Mouse (Mus musculus): ENCODE results near the gene Krtap10-4.
A peak's percentile ranks its signal among the peaks of the same experiment; 100 is the strongest.
"Not testable (repeated sequence)": the region's sequence is repeated elsewhere in the genome, so short reads cannot be mapped to it uniquely, and the experiment has no call there.

Gene Krtap10-4

DNA sequence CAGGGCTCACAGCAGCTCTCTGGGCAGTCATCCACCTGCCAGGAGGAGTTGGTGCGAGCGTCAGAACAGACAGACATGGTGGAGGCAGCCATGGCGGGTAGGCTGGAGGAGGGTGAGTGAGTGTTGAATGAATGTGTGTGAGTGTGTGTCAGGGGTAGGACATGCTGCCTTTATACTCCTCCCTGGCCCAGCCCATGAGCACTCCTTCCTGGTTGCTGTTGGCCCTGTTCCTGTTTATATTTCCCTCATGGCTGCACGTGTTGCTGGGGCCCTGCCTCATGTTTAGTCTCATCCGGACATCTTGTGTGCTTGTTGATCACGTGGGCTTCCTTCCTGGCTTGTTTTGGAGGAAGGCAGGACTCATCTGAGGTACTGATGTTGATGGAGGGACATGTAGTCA is at the start of gene Krtap10-4:
Krtap10-4 (minus strand) TSS at position 145 of the 400 bp plus-strand sequence.
- no peak for DNase-seq (ENCODE audit: low spot score)

DNA sequence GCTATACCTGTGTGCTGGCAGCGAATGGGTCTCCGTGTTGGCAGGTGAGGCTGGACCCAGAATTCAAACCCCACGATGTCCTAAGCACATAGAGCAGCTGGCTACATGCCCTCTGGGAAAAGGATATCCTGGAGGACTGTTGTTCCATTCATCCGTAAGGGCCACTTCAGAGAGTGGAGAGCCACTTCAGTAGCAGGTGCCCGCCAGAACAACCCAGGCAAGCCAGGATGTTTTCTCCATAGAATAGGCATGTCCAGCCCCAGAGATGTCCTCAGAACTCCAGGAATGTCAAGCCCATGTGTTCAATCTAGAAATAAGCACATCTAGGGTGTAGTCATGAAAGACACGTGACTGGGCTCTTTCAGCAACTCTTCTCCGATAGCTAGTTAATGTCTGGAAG is 42.8 kb upstream of the Krtap10-4 start:
- no peak for DNase-seq (ENCODE audit: low spot score)

DNA sequence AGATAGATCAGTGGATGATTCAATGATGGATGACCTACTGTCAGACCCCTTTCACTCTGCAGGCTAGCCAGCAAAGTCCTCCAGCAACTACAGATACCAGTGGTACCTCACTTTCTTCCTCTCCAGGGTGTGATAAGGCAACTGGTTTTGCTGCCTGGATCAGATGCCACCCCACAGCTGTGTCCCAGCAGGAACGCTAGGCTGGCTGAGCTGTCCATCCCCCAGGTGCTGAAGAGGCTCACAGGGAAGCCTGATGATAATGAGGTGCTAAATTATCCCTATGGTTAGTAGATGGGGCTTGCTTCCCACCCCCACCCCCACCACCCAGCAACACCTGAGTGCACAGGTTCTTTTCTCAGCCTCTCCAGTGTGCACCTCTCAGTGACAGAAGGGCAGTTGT is 40.7 kb upstream of the Krtap10-4 start:
- DNase-seq (ENCODE audit: low spot score), result no peak

DNA sequence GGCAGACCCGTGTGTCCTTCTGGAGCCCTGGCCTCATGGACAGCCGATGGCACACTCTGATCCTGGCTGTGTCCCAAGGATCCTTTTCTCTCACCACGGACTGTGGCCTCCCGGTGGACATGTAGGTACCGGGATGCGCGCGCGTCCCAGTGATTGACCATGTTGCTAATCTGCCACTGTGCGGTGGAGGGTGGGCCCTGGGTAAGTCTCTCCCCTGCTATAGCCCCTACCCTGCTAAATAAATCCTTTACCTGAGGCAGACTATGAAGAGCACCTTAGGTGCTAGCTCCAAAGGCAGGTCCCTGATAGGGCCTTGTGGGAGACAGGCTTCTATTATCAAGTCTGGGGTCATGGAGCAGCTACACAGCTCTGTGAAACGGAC is 37.9 kb upstream of the Krtap10-4 start:
- DNase-seq (ENCODE audit: low spot score), result no peak

DNA sequence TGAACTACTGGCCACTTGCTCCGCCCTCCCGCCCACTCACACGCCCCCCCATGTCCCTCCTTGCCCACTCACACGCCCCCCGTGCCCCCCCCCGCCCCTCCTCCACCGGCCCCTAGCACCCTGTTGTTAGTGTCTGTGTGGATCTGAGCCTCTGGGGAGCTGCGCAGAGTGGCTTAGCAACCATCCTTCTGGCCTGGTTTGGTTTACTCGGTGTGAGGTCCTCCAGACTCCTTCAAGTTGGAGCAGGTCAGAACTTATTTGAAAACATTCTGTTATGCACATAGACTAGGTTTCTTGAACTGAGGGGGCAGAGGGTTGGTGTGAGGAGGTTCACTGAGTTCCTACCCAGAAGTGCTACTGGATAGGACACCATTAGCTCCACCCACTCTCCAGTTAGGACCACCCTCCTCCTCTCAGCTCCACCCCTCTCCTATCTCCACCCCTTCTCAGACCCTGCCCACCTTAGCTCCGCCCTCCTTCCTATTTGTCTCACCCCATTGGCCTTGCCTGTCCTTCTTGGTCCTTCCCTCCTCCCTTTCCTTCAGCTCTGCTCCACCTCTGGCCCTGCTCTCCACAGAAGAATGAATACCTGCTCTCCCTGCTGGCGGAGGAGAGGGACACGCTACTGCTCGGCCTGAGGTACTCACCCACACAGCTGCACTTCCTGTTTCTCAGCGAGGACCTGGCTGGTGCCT is 37.3 kb upstream of the Krtap10-4 start:
- peak; percentile 24 for DNase-seq (ENCODE audit: low spot score)

DNA sequence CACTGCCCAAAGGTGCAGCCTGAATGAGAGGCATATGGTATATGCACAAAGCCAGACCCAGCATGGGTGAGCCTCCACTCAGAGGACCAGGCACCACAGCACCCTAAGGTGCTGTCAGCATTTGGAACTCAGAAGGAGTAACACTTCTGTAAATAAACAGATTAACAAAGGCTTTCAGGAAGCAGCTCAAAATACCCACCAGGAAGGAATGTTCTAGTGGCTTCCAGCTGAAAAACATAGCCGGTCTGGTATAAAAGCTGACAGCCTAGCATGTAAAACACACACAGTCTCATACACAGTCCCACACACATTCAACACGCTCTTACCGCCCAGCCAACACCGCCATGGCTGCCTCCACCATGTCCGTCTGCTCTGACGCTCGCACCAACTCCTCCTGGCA is 34.8 kb upstream of the Krtap10-4 start, which contains the start of gene Gm3285:
Gm3285 (plus strand) TSS at position 301 of the 400 bp plus-strand sequence.
- DNase-seq (ENCODE audit: low spot score), result no peak

DNA sequence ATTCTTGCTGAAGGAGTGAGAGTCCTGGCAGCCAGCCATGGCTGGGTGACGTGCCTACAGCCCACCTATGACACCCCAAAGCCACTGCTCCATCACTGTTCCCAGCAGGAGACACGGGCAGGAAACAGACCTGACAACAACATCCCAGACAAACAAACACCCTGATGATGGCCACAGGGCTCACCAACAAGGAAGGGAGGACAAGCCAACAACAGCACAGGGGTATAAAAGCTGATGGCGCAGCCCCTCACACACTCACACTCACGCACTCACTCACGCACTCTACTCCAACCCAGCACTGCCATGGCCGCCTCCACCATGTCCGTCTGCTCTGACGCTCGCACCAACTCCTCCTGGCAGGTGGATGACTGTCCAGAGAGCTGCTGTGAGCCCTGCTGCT is 25.7 kb upstream of the Krtap10-4 start, which contains the start of gene Gm10318:
Gm10318 (plus strand) TSS at position 301 of the 400 bp plus-strand sequence.
- no peak for DNase-seq (ENCODE audit: low spot score)

DNA sequence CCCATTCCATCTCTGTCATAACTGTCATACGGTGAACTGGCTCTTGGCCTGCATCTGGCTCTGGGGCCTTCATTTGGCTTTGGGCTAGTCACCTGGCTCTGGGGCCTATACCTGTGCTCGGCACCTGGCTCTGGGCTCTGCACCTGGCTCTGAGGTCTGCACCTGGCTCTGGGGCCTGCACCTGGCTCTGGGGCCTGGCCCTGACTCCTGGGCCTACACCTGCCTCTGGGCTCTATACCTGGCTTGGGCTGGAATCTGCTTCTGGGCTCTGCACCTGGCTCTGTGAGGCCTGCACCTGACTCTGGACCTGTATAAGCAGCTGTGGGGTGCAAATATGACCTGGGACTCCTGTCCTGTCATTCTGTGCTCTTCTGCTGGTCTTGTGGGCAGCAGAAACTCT is 20.6 kb upstream of the Krtap10-4 start:
- DNase-seq (ENCODE audit: low spot score), result no peak

DNA sequence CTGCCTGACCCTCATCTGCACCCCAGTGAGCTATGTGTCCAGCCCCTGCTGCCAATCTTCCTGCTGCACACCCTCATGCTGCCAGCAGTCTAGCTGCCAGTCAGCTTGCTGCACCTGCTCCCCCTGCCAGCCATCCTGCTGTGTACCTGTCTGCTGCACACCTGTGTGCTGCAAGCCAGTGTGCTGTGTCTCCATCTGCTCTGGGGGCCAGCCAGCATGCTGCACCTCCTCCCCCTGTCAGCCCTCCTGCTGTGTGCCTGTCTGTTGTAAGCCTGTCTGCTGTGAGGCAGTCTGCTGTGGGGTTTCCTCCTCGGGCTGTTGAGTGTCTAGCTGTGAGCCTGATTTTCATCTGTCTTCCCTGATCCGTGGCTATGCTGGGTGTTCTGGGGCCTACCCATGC is 20.1 kb upstream of the Krtap10-4 start:
- DNase-seq (ENCODE audit: low spot score), result no peak

DNA sequence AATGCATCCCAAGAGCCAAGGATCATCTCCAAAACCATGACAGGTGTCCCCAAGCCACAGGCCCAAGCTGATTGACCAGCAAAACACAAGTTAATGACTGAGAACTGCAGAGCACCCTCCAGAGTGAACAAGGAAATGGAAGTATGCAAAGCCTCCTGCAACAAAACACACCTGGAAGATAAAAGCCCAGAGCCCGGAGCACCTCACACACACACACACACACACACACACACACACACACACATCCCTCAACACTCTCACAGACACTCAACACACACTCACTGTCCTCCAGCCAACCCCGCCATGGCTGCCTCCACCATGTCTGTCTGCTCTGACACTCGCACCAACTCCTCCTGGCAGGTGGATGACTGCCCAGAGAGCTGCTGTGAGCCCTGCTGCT is 19.6 kb upstream of the Krtap10-4 start, which contains the start of gene Gm36176:
Gm36176 (plus strand) TSS at position 301 of the 400 bp plus-strand sequence.
- DNase-seq (ENCODE audit: low spot score), result no peak

DNA sequence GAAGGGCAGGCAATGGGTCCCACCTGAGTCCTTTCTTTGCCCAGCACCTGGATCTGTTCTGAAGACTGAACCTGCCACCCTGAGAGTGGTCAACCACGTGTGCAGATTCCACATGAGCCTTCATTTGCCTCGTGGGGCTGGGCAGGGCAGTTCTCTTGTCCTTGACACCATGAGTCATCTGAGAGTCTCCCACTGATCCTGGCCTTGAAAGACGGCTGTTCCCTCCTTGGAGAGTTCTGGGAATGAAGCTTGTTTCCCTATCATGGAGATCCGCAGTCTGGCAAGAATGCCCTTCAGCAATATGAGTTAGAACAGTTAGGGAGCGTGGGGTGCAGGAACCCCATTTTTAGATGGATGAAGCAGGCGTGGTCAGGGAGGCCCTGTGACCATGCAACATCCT is 12.1 kb upstream of the Krtap10-4 start:
- DNase-seq (ENCODE audit: low spot score), result no peak

DNA sequence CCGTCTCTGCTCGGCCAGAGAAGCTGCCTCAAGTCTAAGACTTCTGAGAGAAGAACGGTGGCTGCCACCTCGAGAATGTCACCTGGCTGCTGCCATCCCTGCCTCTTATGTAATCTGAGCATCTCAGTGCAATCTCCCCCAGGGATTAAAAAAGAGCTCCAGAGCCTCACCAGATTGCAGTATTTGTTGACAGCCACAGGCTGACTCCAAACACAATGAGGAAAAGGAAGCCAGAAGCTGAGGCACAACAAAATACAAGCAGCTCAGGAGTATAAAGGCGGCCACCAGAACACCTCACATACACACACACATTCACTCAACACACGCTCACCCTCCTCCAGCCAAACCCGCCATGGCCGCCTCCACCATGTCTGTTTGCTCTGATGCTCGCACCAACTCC is 8.8 kb upstream of the Krtap10-4 start, which contains the start of gene Krtap10-10:
Krtap10-10 (plus strand) TSS at position 301 of the 400 bp plus-strand sequence.
- no peak for DNase-seq (ENCODE audit: low spot score)

DNA sequence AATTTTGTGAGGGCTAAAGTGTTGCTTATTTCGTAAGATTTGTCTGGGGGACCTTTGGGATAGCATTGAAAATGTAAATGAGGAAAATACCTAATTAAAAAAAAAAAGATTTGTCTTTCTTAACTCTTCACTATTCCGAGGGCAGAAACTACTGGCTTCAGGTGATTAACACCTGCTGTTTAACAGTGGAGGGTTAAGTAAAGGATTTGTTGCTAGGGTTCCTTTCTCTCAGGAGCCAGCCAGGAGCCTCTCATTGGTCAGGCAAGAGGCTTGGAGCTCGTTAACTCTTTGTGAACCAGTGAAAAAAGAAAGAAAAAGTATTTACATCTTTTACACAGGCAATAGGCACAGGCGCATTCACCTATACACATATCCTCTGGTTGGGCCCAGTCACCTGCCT is 7.7 kb downstream of the Krtap10-4 start:
- DNase-seq (ENCODE audit: low spot score), result no peak

DNA sequence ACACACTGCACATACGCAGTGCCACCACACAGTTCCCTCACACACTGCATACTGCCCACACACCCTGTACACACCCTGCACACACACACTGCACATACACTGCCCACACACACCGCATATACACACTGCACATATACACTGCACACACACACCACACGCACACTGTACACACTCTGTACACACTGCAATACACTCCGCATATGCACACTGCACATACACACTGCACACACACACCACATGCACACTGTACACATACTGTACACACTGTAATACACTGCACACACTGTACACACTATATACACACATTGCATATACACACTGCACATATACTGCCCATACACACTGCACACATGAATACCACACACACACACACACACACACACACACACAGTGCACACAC is 8.4 kb downstream of the Krtap10-4 start:
- DNase-seq (ENCODE audit: low spot score), result no peak

DNA sequence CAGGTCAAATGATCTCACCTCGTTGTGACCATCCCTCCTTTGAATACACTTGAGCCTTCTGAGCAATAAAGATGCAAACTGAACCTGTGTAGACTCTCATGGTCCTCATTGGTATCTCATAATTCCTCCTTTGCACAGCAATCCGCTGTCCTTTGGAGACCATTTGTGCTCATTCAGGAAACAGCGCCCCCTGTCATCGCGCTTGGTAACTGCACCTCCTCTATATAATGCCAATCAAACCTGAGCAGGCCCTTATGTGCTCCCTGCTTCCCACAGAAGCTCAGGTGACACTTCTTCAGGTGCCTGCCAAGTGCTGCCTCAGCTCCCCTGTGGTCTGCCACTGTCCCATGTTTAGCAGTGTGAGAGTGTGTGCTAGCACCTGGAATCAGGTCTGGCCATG is 11.4 kb downstream of the Krtap10-4 start:
- no peak for DNase-seq (ENCODE audit: low spot score)

DNA sequence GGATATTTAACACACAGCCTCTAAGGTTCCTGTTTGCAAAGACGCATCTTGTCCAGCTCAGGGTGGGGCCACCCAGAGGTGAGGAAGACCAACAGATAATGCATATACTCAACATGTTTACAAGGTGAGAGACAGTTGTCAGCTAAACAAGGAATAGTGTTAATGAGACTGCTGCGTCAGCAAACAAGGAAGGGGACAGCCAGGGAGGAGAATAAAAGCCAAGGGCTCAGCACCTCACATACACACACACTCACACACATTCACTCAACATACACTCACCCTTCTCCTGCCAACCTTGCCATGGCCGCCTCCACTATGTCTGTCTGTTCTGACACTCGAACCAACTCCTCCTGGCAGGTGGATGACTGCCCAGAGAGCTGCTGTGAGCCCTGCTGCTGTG is 12.5 kb downstream of the Krtap10-4 start, which contains the start of gene Gm2696:
Gm2696 (plus strand) TSS at position 301 of the 400 bp plus-strand sequence.
- no peak for DNase-seq (ENCODE audit: low spot score)

DNA sequence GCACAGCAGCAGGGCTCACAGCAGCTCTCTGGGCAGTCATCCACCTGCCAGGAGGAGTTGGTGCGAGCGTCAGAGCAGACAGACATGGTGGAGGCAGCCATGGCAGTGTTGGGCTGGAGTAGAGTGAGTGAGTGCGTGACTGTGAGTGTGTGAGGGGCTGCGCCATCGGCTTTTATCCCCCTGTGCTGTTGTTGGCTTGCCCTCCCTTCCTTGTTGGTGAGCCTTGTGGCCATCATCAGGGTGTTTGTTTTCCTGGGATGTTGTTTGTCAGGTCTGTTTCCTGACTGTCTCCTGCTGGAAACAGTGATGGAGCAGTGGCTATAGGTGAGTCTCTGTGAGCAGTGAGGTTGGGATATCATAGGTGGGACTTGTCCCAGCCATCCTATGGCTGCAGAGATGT is 15.2 kb downstream of the Krtap10-4 start, which contains the start of gene Gm9507:
Gm9507 (minus strand) TSS at position 101 of the 400 bp plus-strand sequence.
- DNase-seq (ENCODE audit: low spot score), result no peak

DNA sequence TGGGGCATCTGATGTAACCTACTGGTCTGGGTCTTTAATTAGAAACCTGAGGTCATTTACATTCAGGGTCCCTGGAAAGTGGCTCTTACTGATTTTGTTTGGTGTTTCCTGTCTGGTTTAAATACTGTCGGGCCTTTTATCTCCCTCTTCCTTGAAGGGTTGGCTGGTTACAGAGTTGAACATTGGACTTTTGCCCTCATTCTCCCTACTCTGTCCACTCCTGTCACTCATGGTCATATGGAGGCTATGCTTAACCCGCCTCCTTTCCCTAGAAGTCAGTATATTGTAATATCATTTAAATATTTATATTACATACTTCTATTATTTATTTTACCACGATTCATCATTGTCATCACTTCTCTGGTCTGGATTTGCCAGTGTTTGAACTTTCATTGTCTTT is 22.8 kb downstream of the Krtap10-4 start:
- no peak for DNase-seq (ENCODE audit: low spot score)

DNA sequence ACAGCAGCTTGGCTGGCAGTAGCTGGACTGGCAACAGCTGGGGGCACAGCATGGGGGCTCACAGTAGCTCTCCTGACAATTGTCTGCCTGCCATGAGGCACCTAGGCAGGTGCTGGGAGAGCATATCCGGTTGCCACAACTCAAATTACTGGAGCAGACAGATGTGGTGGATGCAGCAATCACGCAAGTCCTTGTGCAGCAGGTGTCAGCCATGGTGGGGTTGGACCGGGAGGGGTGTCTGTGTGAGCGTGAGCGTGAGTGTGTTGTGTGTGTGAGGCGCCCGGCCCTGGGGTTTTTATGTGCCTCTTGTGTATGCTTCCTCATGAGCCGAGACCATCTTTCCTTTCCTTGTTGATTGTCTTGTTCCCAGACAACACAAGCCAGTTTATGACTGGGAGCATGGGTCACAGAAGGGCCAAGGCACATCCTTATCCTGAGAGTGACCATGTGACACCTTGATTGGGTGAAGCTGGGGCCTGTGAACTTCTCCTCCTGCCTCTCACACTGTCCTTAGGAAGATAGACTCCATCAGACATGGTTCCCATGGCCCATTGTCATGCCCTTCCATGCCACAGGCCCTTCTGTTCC is 27.9 kb downstream of the Krtap10-4 start, which contains the start of gene Gm19668:
Gm19668 (minus strand) TSS at position 213 of the 588 bp plus-strand sequence.
- DNase-seq (ENCODE audit: low spot score), result no peak

DNA sequence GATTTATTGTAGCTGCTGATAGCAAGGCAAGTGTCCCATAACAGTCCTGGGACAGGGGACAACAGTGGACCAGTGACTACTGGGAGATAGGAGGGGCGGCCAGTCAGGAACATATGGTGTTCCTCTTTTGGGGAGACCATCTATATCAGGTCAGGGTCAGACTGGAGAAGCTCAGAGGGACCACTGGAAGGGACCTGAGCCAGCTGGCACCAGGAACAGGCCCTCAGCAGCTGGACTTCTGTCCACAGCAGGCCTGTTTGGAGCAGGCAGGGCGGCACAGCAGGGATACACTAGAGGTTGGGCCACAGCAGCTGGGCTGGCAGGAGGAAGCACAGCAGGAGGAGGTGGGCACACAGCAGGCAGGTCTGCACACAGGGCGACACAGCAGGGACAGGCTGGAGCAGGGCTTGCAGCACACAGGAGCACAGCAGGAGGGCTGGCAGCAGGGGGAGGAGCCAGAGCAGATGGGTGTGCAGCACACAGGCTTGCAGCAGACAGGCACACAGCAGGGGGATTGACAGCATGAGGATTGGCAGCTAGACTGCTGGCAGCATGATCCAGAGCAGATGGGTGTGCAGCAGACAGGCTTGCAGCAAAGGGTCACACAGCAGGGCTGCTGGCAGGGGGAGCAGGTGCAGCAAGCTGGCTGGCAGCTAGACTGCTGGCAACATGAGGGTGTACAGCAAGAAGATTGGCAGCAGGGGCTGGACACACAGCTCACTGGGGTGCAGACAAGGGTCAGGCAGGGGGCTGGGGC is 28.6 kb downstream of the Krtap10-4 start:
- DNase-seq (ENCODE audit: low spot score), result not testable (repeated sequence)

DNA sequence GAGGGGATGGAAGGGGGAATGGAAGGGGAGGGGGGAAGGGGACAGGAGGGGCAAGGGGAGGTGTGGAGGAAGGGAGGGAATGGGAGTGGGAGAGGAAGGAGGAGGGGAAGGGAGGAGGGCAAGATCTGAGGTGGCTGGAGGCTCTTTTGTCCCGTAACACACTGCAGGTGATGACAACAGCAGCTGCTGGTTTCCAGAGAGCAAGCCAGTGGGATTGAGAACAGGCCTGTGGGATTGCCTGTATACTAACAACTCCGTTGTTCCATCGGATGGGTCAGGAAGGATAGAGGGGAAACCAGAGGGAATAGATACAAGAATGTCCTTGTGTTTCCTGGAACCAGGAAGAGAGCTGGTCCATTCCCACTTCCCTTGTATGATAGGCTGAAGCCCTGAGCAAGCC is 29.2 kb downstream of the Krtap10-4 start:
- no peak for DNase-seq (ENCODE audit: low spot score)

DNA sequence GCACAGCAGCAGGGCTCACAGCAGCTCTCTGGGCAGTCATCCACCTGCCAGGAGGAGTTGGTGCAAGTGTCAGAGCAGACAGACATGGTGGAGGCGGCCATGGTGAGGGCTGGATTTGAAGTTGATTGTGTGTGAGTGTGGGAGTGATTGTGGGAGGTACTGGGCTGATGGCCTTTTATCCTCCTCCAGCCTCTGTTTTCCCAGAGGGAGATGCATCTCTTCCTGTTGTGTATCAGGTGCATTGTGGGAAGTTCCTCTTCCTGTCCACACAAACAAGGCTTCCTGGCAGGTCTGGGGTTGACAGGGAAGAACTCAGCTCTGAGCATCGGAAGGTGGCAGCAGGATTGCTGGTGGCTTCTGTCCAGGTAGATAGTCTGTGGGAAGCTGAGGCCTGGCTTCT is 31.9 kb downstream of the Krtap10-4 start, which contains the start of gene Gm9639:
Gm9639 (minus strand) TSS at position 101 of the 400 bp plus-strand sequence.
- no peak for DNase-seq (ENCODE audit: low spot score)

All from ovary, postnatal 14 days (tissue).